Comparison of ENCODE assay signal across 8 mouse cellular contexts in genomic region chr16:16870617-16871331, GRCm38 (mm10). TPM values are rescaled to one million over a fixed set of nuclear protein-coding genes. Genes with fewer than 3 reads are reported as not detected.
A peak's percentile ranks its signal among the peaks of the same experiment; 100 is the strongest.
DNase-seq lines count a peak whose midpoint lies in the region; ATAC-seq lines count a peak whose summit lies in the region.

Gene Top3b (plus strand): TSS chr16:16870736.
Gene Vpreb1 (minus strand): TSS chr16:16870843.

- WGBS in heart, embryonic 13.5 days, result under 1% methylated on average over 49 of the region's 49 CpGs
- WGBS in liver, embryonic 12.5 days (ENCODE audit: insufficient replicate concordance), result under 1% methylated on average over 49 of the region's 49 CpGs
- under 1% methylated on average over 49 of the region's 49 CpGs for WGBS in stomach, embryonic 15.5 days

- no peaks in the 10 kb centered on the region for H3K9me3 ChIP-seq in heart, embryonic 13.5 days
- H3K9me3 ChIP-seq in liver, embryonic 12.5 days (replicated peaks), result no peaks in the 10 kb centered on the region
- no peaks in the 10 kb centered on the region for H3K9me3 ChIP-seq in stomach, embryonic 15.5 days

- H3K27ac ChIP-seq in brown adipose tissue, adult 24 weeks (replicated peaks; ENCODE audit: low read depth, low read length), result peak within 1 kb of the TSS; percentile 87
- H3K27ac ChIP-seq in heart, embryonic 13.5 days (replicated peaks), result peak within 1 kb of the TSS; percentile 97
- peak within 1 kb of the TSS; percentile 92 for H3K27ac ChIP-seq in liver, embryonic 12.5 days
- H3K27ac ChIP-seq in stomach, embryonic 15.5 days, result peak within 1 kb of the TSS; percentile 96

- H3K36me3 ChIP-seq in heart, embryonic 13.5 days, result peaks cover 7% of the 10 kb centered on the region
- H3K36me3 ChIP-seq in liver, embryonic 12.5 days, result peaks cover 14% of the 10 kb centered on the region
- H3K36me3 ChIP-seq in stomach, embryonic 15.5 days, result peaks cover 2% of the 10 kb centered on the region; the same call in 1 of the 2 replicates

- H3K4me3 ChIP-seq in brown adipose tissue, adult 24 weeks (ENCODE audit: insufficient read depth, low read depth, low read length), result peak within 1 kb of the TSS; percentile 92
- H3K4me3 ChIP-seq in heart, embryonic 13.5 days, result peak within 1 kb of the TSS; percentile 74
- peak within 1 kb of the TSS; percentile 93 for H3K4me3 ChIP-seq in liver, embryonic 12.5 days
- H3K4me3 ChIP-seq in stomach, embryonic 15.5 days (replicated peaks), result peak within 1 kb of the TSS; percentile 72

- H3K4me1 ChIP-seq in brown adipose tissue, adult 24 weeks (ENCODE audit: control insufficient read depth, insufficient read depth, insufficient read length, low read length), result peaks cover 2% of the 10 kb centered on the region; the same call in 1 of the 2 replicates
- H3K4me1 ChIP-seq in heart, embryonic 13.5 days, result peaks cover 22% of the 10 kb centered on the region
- peaks cover 28% of the 10 kb centered on the region for H3K4me1 ChIP-seq in liver, embryonic 12.5 days
- 0 out of 2 replicates have a peak, but pooled peaks cover 3% of the 10 kb centered on the region for H3K4me1 ChIP-seq in stomach, embryonic 15.5 days

- H3K4me2 ChIP-seq in heart, embryonic 13.5 days, result peak within 1 kb of the TSS; percentile 80
- H3K4me2 ChIP-seq in liver, embryonic 12.5 days, result peak within 1 kb of the TSS; percentile 79
- H3K4me2 ChIP-seq in stomach, embryonic 15.5 days, result peak within 1 kb of the TSS; percentile 64

- peak; percentile 77; the same call in 1 of the 2 replicates for ATAC-seq in heart, embryonic 13.5 days (ENCODE audit: extremely low read depth, insufficient number of reproducible peaks, low FRiP score, low TSS enrichment)
- ATAC-seq in liver, embryonic 12.5 days, result peak; percentile 93
- peak; percentile 97 for ATAC-seq in stomach, embryonic 15.5 days (ENCODE audit: insufficient read depth, low FRiP score, low read depth)

- H3K9ac ChIP-seq in heart, embryonic 13.5 days, result peak within 1 kb of the TSS; percentile 94
- peak within 1 kb of the TSS; percentile 91 for H3K9ac ChIP-seq in liver, embryonic 12.5 days
- H3K9ac ChIP-seq in stomach, embryonic 15.5 days, result peak within 1 kb of the TSS; percentile 80

- H3K27me3 ChIP-seq in heart, embryonic 13.5 days (replicated peaks), result no peaks in the 10 kb centered on the region
- no peaks in the 10 kb centered on the region for H3K27me3 ChIP-seq in liver, embryonic 12.5 days (replicated peaks)
- H3K27me3 ChIP-seq in stomach, embryonic 15.5 days (replicated peaks), result no peaks in the 10 kb centered on the region

- peak; percentile 96 for DNase-seq in CD4-positive, CD25-positive, alpha-beta regulatory T cell, adult 2 months (ENCODE audit: low read depth, low spot score)
- DNase-seq in fat pad, adult 2 months (ENCODE audit: extremely low read depth, low read depth, low spot score), result peak; percentile 36
- DNase-seq in kidney, postnatal 10 days, result peak; percentile 93
- peak; percentile 84 to 88 for DNase-seq in natural killer cell, adult 2 months (ENCODE audit: low spot score in 2 of 2)

RNA-seq across cellular contexts. Expression of gene Top3b, which starts in this region (rescaled TPM):
- 22.0 and 30.5 TPM in 2 replicates for polyA plus RNA-seq in brown adipose tissue, adult 24 weeks (2012; ENCODE audit: insufficient read depth, insufficient read length, missing spikeins)
- polyA plus RNA-seq in heart, embryonic 13.5 days (2015; fragmentation: Nextera tagmentation; extraction: Ambion mirVana), result 42.2 and 44.7 TPM in 2 replicates
- polyA plus RNA-seq in liver, embryonic 12.5 days (2016; fragmentation: Nextera tagmentation; extraction: Ambion mirVana), result 40.8 and 42.2 TPM in 2 replicates
- polyA plus RNA-seq in stomach, embryonic 15.5 days (2015; fragmentation: Nextera tagmentation; extraction: Ambion mirVana), result 53.5 and 54.9 TPM in 2 replicates

RNA-seq across cellular contexts. Expression of gene Vpreb1, which starts in this region (rescaled TPM):
- polyA plus RNA-seq in brown adipose tissue, adult 24 weeks (2012; ENCODE audit: insufficient read depth, insufficient read length, missing spikeins), result 2.9 TPM in 1 of 2 replicates, not detected in the other
- 1.1 and 1.5 TPM in 2 replicates for polyA plus RNA-seq in heart, embryonic 13.5 days (2015; fragmentation: Nextera tagmentation; extraction: Ambion mirVana)
- 0.80 and 0.83 TPM in 2 replicates for polyA plus RNA-seq in liver, embryonic 12.5 days (2016; fragmentation: Nextera tagmentation; extraction: Ambion mirVana)
- polyA plus RNA-seq in stomach, embryonic 15.5 days (2015; fragmentation: Nextera tagmentation; extraction: Ambion mirVana), result 3.0 and 3.9 TPM in 2 replicates

Comparison
In these comparisons a context has a peak if more than half of its experiments do, and no peak if none do; other contexts are left out.
1. Peak in every context shown above with its lines: DNase-seq, ATAC-seq, H3K4me3 ChIP-seq and H3K27ac ChIP-seq.
2. DNase-seq: peak in every context shown above with its lines; median percentile 96 in CD4-positive, CD25-positive, alpha-beta regulatory T cell, adult 2 months; 93 in kidney, postnatal 10 days; 86 in natural killer cell, adult 2 months; 36 in fat pad, adult 2 months.